Mouse (Mus musculus) heart, adult 2 months (tissue): ENCODE data around the gene Tex46.

Experiments used
- CTCF ChIP-seq: fragments of 200-600 bp; IDR thresholded peaks from 2 replicates; pipeline ENCODE4 v1.8.1; 2022; ENCODE audit warnings: antibody characterized with exemption, mild to moderate bottlenecking, moderate library complexity
- POLR2A ChIP-seq: fragments of 200-500 bp; IDR thresholded peaks from 2 replicates; pipeline ENCODE4 v1.6.1; 2011; ENCODE audit warnings: mild to moderate bottlenecking, low read depth, low read length, control low read depth; ENCODE audit not compliant: insufficient read depth

- TF ChIP-seq POLR2A (no peak), CTCF (no peak)
Observed at GRCm38 (mm10) chr4:136610387-136610856, at the start of gene Tex46.
